Mouse (Mus musculus): ENCODE results near the gene Spocd1. TPM values are rescaled to one million over a fixed set of nuclear protein-coding genes. Genes with fewer than 3 reads are reported as not detected.
"Not testable (repeated sequence)": the region's sequence is repeated elsewhere in the genome, so short reads cannot be mapped to it uniquely, and the experiment has no call there.

The Spocd1 gene
- total and polyA plus RNA-seq, 2 experiments from 2014 or later = 0.08 to 0.37 TPM

- Histone ChIP-seq H3K4me2 (ENCODE audit: low read depth, low read length) (no peak overlapping the region), H3K9me3 (ENCODE audit: low read length) (no peaks in the 10 kb centered on the region), H3K27ac (no peak overlapping the region), H3K4me1 (ENCODE audit: insufficient read depth, low read length) (no peaks in the 10 kb centered on the region), H3K27me3 (ENCODE audit: insufficient read depth, low read length) (no peaks in the 10 kb centered on the region), H3K4me3 (ENCODE audit: low read length) (no peak overlapping the region), H3K9ac (replicated peaks; ENCODE audit: low read length) (no peak overlapping the region), H3K36me3 (ENCODE audit: insufficient read depth, low read length) (no peaks in the 10 kb centered on the region)
- TF ChIP-seq CTCF (IDR thresholded peaks at IDR 0.05; ENCODE audit: low read depth) = no peak
- ATAC-seq (no peak), DNase-seq (ENCODE audit: low spot score) (no peak)
- 87% methylated on average over 7 of the region's 7 CpGs for WGBS
These were observed 39.0 kb upstream of the Spocd1 start for GRCm38 (mm10) chr4:129890094-129890493.

GRCm38 (mm10) chr4:129894861-129895260 lies 34.2 kb upstream of the Spocd1 start:
- ATAC-seq (no peak), DNase-seq (ENCODE audit: low spot score) (no peak)
- H3K9ac ChIP-seq (replicated peaks; ENCODE audit: low read length) = no peak overlapping the region
- no peaks in the 10 kb centered on the region for H3K9me3 ChIP-seq (ENCODE audit: low read length)
- TF ChIP-seq CTCF (IDR thresholded peaks at IDR 0.05; ENCODE audit: low read depth) = no peak
- no peak overlapping the region for H3K4me3 ChIP-seq (ENCODE audit: low read length)
- H3K27ac ChIP-seq = no peak overlapping the region
- 95% methylated on average over 3 of the region's 3 CpGs for WGBS
- H3K36me3 ChIP-seq (ENCODE audit: insufficient read depth, low read length) = no peaks in the 10 kb centered on the region
- H3K27me3 ChIP-seq (ENCODE audit: insufficient read depth, low read length) = no peaks in the 10 kb centered on the region
- H3K4me1 ChIP-seq (ENCODE audit: insufficient read depth, low read length) = no peaks in the 10 kb centered on the region
- H3K4me2 ChIP-seq (ENCODE audit: low read depth, low read length) = no peak overlapping the region

DNA sequence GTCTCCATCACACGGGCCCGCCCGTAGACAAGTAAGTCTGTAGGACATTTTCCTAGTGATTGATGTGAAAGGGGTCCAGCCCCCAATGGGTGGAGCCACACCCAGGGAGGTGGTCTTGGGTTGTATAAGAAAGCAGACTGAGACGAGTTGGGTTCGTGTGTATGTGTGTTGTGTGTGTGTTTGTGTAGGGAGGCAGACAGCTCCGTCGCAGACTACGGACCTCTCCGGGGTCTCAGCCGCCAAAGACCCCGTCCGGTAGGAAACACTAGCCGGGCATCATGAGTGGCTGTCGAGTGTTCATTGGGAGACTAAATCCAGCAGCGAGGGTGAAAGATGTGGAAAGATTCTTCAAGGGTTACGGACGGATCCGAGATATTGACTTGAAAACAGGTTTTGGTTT lies 30.2 kb upstream of the Spocd1 start:
- 96% methylated on average over 18 of the region's 18 CpGs for WGBS
- ATAC-seq; H3K9me3 ChIP-seq (ENCODE audit: low read length); H3K9ac ChIP-seq (replicated peaks; ENCODE audit: low read length); H3K36me3 ChIP-seq (ENCODE audit: insufficient read depth, low read length); DNase-seq (ENCODE audit: low spot score); H3K4me2 ChIP-seq (ENCODE audit: low read depth, low read length); H3K27me3 ChIP-seq (ENCODE audit: insufficient read depth, low read length); H3K27ac ChIP-seq; H3K4me1 ChIP-seq (ENCODE audit: insufficient read depth, low read length); H3K4me3 ChIP-seq (ENCODE audit: low read length): not testable (repeated sequence)

DNA sequence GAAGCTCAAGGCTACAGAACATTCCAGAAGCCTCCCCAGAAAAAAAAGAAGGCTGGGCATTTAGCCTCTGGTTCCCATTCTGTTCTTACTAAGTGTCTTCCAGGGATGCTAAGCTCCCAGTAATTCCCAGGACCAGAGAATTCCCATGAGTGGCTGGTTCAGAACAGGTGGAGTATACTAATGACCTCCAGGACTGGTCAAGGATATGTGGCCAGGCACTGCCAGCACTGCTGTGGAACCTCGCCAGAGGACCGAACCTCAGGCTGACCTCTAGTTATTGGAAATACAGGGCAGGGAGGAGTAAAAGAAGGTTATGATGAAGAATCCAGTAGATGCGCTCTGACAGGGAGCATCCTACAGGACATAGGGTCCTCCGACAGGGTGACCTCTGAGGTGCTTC lies 26.7 kb upstream of the Spocd1 start:
- Histone ChIP-seq H3K27me3 (ENCODE audit: insufficient read depth, low read length) (no peaks in the 10 kb centered on the region), H3K4me2 (ENCODE audit: low read depth, low read length) (no peak overlapping the region), H3K36me3 (ENCODE audit: insufficient read depth, low read length) (no peaks in the 10 kb centered on the region), H3K4me3 (ENCODE audit: low read length) (no peak overlapping the region), H3K9me3 (ENCODE audit: low read length) (no peaks in the 10 kb centered on the region), H3K27ac (no peak overlapping the region), H3K9ac (replicated peaks; ENCODE audit: low read length) (no peak overlapping the region), H3K4me1 (ENCODE audit: insufficient read depth, low read length) (no peaks in the 10 kb centered on the region)
- WGBS = 93% methylated on average over 4 of the region's 4 CpGs
- ATAC-seq (no peak), DNase-seq (ENCODE audit: low spot score) (no peak)
- TF ChIP-seq CTCF (IDR thresholded peaks at IDR 0.05; ENCODE audit: low read depth) = no peak

GRCm38 (mm10) chr4:129903577-129903976 lies 25.5 kb upstream of the Spocd1 start:
- Histone ChIP-seq H3K4me2 (ENCODE audit: low read depth, low read length) (no peak overlapping the region), H3K27ac (no peak overlapping the region), H3K36me3 (ENCODE audit: insufficient read depth, low read length) (no peaks in the 10 kb centered on the region), H3K4me3 (ENCODE audit: low read length) (no peak overlapping the region), H3K4me1 (ENCODE audit: insufficient read depth, low read length) (no peaks in the 10 kb centered on the region), H3K27me3 (ENCODE audit: insufficient read depth, low read length) (no peaks in the 10 kb centered on the region), H3K9me3 (ENCODE audit: low read length) (no peaks in the 10 kb centered on the region), H3K9ac (replicated peaks; ENCODE audit: low read length) (no peak overlapping the region)
- TF ChIP-seq CTCF (IDR thresholded peaks at IDR 0.05; ENCODE audit: low read depth) = no peak
- DNase-seq (ENCODE audit: low spot score) (no peak), ATAC-seq (no peak)
- 59% methylated on average over 3 of the region's 3 CpGs for WGBS

DNA sequence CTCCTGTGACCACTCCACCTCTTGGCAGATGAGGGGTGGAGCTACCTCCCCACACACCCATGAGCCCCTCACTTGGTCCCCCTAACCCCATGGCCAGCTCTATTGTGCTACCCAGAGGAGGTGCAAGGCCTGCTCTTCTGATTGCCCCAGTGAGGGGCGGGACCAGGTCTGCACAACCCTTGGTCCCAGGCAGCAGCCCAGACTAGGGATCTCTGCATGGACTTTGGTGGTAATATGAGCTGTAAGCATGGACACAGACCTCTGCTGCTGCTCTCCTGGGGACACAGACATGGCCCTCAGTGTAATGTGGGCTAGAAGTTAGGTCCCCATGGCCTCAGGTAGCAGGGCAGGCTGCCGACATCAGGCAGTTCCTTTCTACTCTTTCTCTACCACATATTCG lies 24.0 kb upstream of the Spocd1 start:
- Histone ChIP-seq H3K4me2 (ENCODE audit: low read depth, low read length) (no peak overlapping the region), H3K9me3 (ENCODE audit: low read length) (no peaks in the 10 kb centered on the region), H3K4me3 (ENCODE audit: low read length) (no peak overlapping the region), H3K4me1 (ENCODE audit: insufficient read depth, low read length) (no peaks in the 10 kb centered on the region), H3K27ac (no peak overlapping the region), H3K9ac (replicated peaks; ENCODE audit: low read length) (no peak overlapping the region), H3K36me3 (ENCODE audit: insufficient read depth, low read length) (no peaks in the 10 kb centered on the region), H3K27me3 (ENCODE audit: insufficient read depth, low read length) (no peaks in the 10 kb centered on the region)
- no peak for ATAC-seq
- no peak for TF ChIP-seq CTCF (IDR thresholded peaks at IDR 0.05; ENCODE audit: low read depth)
- WGBS = 90% methylated on average over 3 of the region's 3 CpGs
- DNase-seq (ENCODE audit: low spot score) = no peak

GRCm38 (mm10) chr4:129906016-129906415 lies 23.0 kb upstream of the Spocd1 start:
- Histone ChIP-seq H3K4me1 (ENCODE audit: insufficient read depth, low read length) (no peaks in the 10 kb centered on the region), H3K9ac (replicated peaks; ENCODE audit: low read length) (no peak overlapping the region), H3K27me3 (ENCODE audit: insufficient read depth, low read length) (no peaks in the 10 kb centered on the region), H3K4me3 (ENCODE audit: low read length) (no peak overlapping the region), H3K9me3 (ENCODE audit: low read length) (no peaks in the 10 kb centered on the region), H3K27ac (no peak overlapping the region), H3K4me2 (ENCODE audit: low read depth, low read length) (no peak overlapping the region), H3K36me3 (ENCODE audit: insufficient read depth, low read length) (no peaks in the 10 kb centered on the region)
- TF ChIP-seq CTCF (IDR thresholded peaks at IDR 0.05; ENCODE audit: low read depth) = no peak
- WGBS = 72% methylated on average over 13 of the region's 13 CpGs
- DNase-seq (ENCODE audit: low spot score) (no peak), ATAC-seq (no peak)
